Mouse (Mus musculus) brain, embryonic 14.5 days (tissue): ENCODE data around the gene Zfp536.

Experiments
- CTCF ChIP-seq: fragments of 200-500 bp; IDR thresholded peaks from 2 replicates; pipeline ENCODE4 v1.5.1; 2012; ENCODE audit warnings: inconsistent platforms, mild to moderate bottlenecking, moderate library complexity, borderline replicate concordance; ENCODE audit not compliant: insufficient read depth, insufficient read length; ENCODE audit errors: extremely low read depth
- POLR2A ChIP-seq: fragments of 200-500 bp; IDR thresholded peaks from 2 replicates; pipeline ENCODE4 v1.6.1; 2012; ENCODE audit warnings: mild to moderate bottlenecking, inconsistent platforms, borderline replicate concordance; ENCODE audit not compliant: poor library complexity, insufficient read depth, insufficient read length, severe bottlenecking; ENCODE audit errors: extremely low read depth

DNA sequence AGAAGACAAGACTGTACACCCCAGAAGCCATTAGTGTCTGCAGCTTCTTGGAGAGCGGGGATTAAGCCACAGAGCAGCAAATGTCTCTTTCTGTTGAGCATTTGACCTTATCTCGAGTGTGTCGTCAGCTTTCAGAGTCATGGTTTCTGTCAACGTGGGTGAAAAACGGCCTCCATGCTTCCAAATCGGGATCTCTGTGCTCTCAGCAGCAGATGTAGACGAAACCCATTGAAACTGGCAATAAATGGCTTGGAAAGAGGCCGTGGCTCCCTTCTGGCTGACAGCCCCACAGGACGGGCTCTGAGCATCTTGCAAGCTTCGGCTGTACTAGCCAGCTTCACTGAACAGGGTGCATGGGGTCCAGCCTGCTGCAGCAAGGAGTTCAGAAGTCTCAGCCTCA, 159.1 kb downstream of the Zfp536 start:
- TF ChIP-seq POLR2A, result no peak
- no peak for TF ChIP-seq CTCF
